Mouse (Mus musculus) T-helper 2 cell (primary cell): ENCODE results near the gene Zc3h12c.

Source experiments
- in situ Hi-C: fragments of 300-600 bp; cut with MboI, MseI; formaldehyde crosslinking; loops from one replicate; pipeline ENCODE4 v1.15.1; 2025; ENCODE audit warnings: high pct_unique_total_duplicates

Zc3h12c gene

DNA sequence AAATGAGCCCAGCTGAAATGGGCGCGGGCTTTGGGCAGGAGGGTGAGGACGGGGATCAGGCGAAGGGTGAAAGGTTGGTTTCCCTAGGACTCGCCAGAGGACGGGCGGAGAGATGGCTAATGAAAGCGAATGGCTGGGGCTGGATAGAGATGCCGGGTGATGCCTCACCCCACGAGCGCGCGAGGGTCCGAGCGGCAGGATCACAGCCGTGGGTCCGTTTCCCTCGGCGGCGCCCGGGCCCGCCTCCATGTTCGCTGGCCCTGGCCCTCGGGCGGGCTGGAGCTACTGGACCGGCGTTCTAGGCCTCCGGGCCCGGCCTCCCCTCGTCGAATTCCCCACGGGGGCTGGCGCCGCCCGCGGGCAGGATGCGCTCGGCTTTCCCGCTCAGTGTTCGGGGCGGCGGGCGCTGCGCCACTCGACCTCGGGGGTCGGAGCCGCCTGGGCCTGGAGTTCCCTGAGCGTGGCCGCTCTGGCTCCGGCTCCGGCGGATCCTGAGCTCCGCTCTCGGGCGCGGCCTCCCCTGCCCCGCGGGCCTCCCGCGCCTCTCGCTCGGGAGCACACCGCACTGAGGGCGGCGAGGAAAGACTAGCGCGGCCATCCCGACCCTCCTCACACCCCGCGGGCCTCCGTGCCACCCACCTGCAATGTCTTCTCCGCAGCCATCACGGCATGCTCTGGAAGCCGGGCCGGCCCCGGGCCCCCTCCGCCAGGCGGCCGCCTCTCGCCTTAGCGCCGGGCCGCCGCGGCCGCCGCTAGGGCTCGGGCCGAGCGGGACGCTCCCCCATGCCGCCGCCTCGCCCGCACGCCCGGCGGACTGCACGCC is at the start of gene Zc3h12c:
Gene Zc3h12c, minus strand, starts transcription at position 710 of the 823 bp plus-strand sequence.
- in situ Hi-C loops, result no loop called here

GRCm38 (mm10) chr9:52217636-52218035 is 49.3 kb upstream of the Zc3h12c start:
- in situ Hi-C loops, result no loop called here

- in situ Hi-C loops, result no loop called here
Observed at GRCm38 (mm10) chr9:52215291-52215690, 46.9 kb upstream of the Zc3h12c start.

- in situ Hi-C loops, result no loop called here
Observed at GRCm38 (mm10) chr9:52212416-52212815, 44.0 kb upstream of the Zc3h12c start.

- in situ Hi-C loops, result no loop called here
Observed at GRCm38 (mm10) chr9:52208510-52209030, 40.2 kb upstream of the Zc3h12c start.

GRCm38 (mm10) chr9:52203189-52203588 is 34.8 kb upstream of the Zc3h12c start:
- in situ Hi-C loops, result no loop called here

DNA sequence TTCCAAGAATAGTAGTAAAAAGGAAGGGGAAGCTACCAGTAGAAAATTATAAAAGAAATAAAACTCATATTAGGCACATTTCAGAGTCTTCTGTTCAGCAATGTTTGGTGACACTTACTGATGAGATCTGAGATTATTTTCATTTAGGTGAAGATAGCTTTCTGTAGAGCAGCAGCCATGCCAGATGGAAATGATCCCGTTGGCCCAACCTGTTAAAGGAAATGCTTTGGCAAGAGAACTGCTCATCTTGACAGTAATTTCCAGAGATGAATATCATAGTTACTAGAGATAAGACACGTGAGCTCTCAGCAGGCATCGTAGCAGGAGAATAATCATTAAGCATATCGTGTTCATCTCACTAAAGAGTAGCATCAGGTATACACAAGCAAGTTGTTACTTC is 31.9 kb upstream of the Zc3h12c start:
- in situ Hi-C loops, result no loop called here

DNA sequence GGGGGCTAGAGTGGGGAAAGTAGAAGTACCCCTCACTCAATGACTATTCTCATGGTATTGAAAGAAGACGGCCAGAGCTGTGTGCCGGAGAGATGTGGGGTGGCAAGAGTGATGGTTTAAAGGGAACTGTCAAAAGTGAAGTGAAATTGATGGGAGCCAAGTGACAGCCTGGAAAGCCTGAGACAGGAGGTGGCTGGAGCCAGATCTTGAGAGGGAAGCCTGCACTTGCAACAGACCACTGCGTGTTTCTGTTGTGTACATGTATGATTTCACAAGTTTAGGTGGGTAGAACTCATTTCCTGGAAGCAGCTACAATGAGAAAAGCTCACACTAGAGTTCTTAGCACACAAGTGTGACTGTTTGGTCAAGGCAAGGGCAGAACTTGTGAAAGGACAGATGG is 27.5 kb upstream of the Zc3h12c start:
- in situ Hi-C loops, result no loop called here

DNA sequence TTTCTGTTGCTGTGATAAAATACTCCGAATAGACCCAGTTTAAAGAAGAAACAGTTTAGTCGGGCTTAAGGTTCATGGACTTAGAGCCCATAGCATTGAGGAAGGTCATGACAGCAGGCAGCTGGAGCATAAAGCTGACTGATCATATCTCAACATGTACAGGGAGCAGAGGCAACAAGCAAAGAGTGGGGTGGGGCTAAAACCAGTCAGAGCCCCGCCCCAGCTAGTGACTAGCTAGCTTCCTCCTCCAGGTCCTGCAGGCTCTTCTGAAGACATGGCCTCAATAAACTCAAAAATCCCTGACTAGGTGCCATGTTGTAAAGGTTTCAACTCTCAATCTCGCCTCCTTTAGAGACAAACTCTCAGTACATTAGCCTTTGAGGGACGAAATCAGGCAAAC is 25.5 kb upstream of the Zc3h12c start:
- in situ Hi-C loops, result no loop called here

- in situ Hi-C loops, result no loop called here
Observed at GRCm38 (mm10) chr9:52190907-52191306, 22.5 kb upstream of the Zc3h12c start.

DNA sequence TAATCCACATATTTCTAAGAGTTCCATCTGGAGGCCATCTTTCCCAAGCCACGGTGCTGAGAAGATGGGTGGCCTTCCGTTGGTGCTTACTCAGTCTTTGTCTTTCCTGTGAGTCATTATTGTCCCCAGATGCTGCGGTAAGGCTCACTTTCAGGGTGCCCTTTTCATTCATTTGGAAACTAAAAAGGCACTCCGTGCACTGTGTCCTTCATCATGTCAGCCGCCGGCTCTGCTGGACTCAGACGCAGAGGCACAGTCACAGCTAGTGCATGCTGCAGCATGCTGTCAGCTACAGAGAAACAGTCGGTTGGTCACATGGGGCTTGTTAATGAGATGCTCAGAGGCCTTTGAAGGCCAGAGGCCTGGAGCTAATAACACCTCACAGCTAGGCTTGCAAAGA is 19.7 kb upstream of the Zc3h12c start:
- in situ Hi-C loops, result no loop called here

GRCm38 (mm10) chr9:52186296-52186941 is 18.0 kb upstream of the Zc3h12c start:
- in situ Hi-C loops, result no loop called here

GRCm38 (mm10) chr9:52181419-52181818 is 13.0 kb upstream of the Zc3h12c start:
- in situ Hi-C loops, result no loop called here

GRCm38 (mm10) chr9:52180851-52181250 is 12.5 kb upstream of the Zc3h12c start:
- in situ Hi-C loops, result no loop called here

GRCm38 (mm10) chr9:52175257-52175859 is 7.0 kb upstream of the Zc3h12c start:
- in situ Hi-C loops, result no loop called here

DNA sequence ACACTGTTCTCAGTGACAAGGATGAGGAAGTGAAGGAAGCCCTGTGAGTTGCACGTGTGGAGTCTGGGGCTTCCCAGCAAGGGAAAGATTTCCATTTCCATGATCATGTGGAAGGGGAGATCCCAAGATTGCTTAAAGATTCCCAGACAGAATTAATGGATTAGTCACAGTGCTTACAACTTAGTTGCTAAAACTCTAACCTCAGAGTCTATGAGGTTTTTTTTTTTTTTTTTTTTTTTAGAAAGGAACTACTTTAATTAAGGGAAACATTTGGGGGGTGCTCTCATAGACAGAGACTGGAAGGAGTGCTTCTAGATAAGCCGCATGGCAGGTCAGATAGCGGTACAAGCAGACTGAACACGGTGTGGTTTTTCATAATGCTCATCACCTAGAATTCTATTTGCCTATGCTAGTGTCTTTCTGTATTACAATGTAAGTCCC is 6.3 kb upstream of the Zc3h12c start:
- in situ Hi-C loops, result no loop called here

GRCm38 (mm10) chr9:52173937-52174336 is 5.6 kb upstream of the Zc3h12c start:
- in situ Hi-C loops, result no loop called here

DNA sequence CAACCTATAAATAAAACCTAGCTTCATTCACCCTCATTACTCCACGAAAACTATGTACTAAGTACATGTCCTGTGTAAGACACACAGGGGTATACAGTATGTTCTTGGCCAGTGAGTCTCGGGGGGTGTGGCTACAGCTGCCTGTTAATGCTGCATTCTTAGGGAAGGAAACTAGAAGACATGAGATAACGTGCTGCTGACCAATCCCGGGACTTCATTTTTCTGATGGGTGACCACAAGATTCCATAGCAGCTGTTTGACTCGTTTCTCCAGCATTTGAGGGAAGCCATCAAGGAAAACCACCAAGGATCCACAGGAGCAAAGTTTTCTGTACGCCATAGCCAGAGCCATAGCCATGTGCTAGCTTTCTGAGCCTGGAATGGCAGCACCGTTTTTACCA is 4.2 kb upstream of the Zc3h12c start:
- in situ Hi-C loops, result no loop called here

DNA sequence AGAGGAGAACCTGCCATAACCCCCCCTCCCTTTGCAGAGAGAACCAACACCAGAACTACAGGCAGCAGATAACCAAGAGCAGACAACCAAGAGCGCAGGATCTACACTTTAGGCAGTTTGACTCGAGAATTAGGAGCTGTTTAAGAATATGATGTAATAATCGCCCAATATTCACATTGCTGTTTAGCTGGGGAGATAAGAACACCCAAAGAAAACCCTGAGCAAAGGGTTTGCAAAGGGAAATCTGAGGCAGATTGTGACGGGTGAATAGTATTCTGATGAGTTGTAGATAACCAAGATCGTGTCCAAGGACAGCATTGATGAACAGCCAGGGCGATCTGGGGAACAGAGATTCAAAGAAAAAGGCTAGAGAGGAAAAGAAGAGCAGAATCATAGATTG is 2.3 kb upstream of the Zc3h12c start:
- in situ Hi-C loops, result no loop called here

DNA sequence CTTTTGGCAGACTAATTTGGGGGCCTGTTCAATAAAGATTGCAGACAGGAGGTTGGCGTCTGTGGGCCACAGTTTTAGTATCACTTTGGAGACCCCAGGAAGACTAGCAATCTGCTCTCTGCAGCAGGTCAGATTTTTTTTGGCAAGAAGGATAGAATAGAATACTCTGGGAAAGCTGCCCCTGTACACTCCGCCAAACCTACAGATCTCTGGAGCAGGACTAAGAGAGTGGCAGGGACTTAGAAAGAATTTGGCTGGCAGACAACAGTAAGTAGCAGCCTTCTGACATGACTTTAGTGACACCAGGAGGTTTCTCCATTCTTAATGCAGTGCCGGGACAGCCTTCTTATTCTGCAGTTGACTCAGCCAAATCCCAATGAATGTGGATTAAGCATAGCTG is 1.8 kb upstream of the Zc3h12c start:
- in situ Hi-C loops, result no loop called here

DNA sequence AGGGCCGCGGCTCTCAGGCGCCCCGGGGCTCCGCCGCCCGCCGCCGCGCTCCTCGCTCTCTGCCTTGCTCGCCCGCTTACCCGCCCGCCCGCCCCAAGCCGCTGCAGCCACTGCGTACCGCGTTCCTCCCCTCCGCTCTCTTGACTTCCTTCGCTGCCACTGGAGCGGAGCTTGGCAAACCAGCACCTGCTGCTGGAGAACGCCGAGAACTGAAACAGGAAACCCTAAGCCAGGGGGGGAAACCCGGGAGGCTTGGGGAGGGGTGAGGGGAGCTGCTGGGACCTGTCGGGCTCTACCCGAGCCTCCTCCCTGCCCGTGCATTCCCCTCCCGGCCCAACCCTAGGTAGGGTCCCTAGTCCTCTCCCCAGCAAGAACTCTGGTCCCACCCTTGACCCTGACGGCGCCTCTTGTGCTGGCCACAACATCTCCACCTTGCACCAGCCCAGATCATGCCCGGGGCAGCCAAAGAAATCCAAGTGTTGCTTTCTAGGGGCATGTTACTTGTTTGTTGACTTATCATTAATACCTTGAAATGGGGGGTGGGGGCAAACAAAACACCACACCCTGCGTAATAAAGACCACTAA is 406 bp upstream of the Zc3h12c start:
- in situ Hi-C loops, result no loop called here

- in situ Hi-C loops, result no loop called here
Observed at GRCm38 (mm10) chr9:52167506-52167862, 888 bp downstream of the Zc3h12c start.
